Mouse (Mus musculus): ENCODE measurements around the gene Rffl.

The Rffl gene

GRCm38 (mm10) chr11:82763261-82763660, 107.7 kb downstream of the Rffl start:
- peak; percentile 9 for DNase-seq

- DNase-seq: peak; percentile 19
Observed at GRCm38 (mm10) chr11:82762286-82762829, 108.7 kb downstream of the Rffl start.

- no peak for DNase-seq
Observed at GRCm38 (mm10) chr11:82755919-82756318, 115.1 kb downstream of the Rffl start.

All from thymus, postnatal 14 days (tissue).